Mouse (Mus musculus): Measurements from ENCODE around the gene Gm29735. TPM values are rescaled to one million over a fixed set of nuclear protein-coding genes. Genes with fewer than 3 reads are reported as not detected.
"Not testable (repeated sequence)": the region's sequence is repeated elsewhere in the genome, so short reads cannot be mapped to it uniquely, and the experiment has no call there.

Gene Gm29735
- polyA plus RNA-seq, 1 experiment = not detected

DNA sequence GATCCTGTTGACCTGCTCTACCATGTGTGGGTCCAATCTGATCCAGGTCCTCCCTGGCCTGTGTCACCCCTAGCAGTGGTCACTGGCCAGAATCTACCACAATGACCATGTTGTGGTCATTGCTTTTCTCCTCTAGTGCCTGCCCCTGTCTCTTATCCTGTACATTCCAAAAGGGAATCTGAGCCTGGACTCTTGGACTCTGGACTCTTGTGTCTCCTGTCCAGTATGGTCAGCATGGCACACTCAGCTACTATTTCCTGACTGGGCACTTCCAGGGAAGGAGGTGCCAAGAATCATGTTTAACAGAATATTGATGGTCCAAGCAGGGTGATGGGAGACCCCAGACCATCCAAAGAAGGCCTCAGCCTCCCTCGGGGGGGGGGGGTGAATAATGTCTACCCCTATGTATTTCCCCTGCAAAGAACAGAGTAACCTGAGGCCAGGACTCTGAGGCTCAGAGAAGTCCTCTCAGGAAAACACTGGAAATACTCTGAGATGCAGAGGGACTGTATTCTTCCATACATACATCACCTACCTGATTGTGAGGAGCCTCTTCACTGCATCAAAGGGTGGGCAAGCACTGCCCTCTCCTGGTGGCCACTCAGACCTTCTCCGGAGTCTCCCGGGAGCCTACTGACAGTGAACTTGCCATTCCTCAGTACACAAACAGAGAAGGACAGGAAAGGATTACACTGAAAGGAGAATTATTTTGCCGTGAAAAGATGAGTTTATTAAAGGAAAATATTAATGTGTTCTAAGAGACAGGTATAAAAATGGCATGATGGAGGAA is 22.5 kb downstream of the Gm29735 start:
- no peak for DNase-seq
- Histone ChIP-seq H3K36me3 (ENCODE audit: control insufficient read depth, insufficient read depth, low read length) (no peaks in the 10 kb centered on the region), H3K27ac (ENCODE audit: control insufficient read depth, insufficient read depth, low read length) (no peak overlapping the region), H3K27me3 (ENCODE audit: control insufficient read depth, insufficient read depth, low read length) (no peaks in the 10 kb centered on the region), H3K4me3 (ENCODE audit: control insufficient read depth, insufficient read depth, low read length) (no peak overlapping the region), H3K4me1 (replicated peaks; ENCODE audit: control insufficient read depth, insufficient read depth, low read length) (no peaks in the 10 kb centered on the region)
- TF ChIP-seq POLR2A (IDR thresholded peaks at IDR 0.05; ENCODE audit: control insufficient read depth, extremely low read depth, insufficient read depth, low read length, poor library complexity) = no peak
- no peak for TF ChIP-seq CTCF (IDR thresholded peaks at IDR 0.05; ENCODE audit: borderline replicate concordance, control insufficient read depth, extremely low read depth, insufficient read depth, low read length, poor library complexity)
- 64% methylated on average over 4 of the region's 4 CpGs for WGBS

GRCm38 (mm10) chr7:142128843-142129242 is 28.1 kb downstream of the Gm29735 start:
- no peaks in the 10 kb centered on the region for H3K4me1 ChIP-seq (replicated peaks; ENCODE audit: control insufficient read depth, insufficient read depth, low read length)
- WGBS = 59% methylated on average over 4 of the region's 4 CpGs
- H3K36me3 ChIP-seq (ENCODE audit: control insufficient read depth, insufficient read depth, low read length) = no peaks in the 10 kb centered on the region
- H3K4me3 ChIP-seq (ENCODE audit: control insufficient read depth, insufficient read depth, low read length) = no peak overlapping the region
- no peaks in the 10 kb centered on the region for H3K27me3 ChIP-seq (ENCODE audit: control insufficient read depth, insufficient read depth, low read length)
- TF ChIP-seq CTCF (IDR thresholded peaks at IDR 0.05; ENCODE audit: borderline replicate concordance, control insufficient read depth, extremely low read depth, insufficient read depth, low read length, poor library complexity) (no peak), POLR2A (IDR thresholded peaks at IDR 0.05; ENCODE audit: control insufficient read depth, extremely low read depth, insufficient read depth, low read length, poor library complexity) (no peak)
- DNase-seq = no peak
- H3K27ac ChIP-seq (ENCODE audit: control insufficient read depth, insufficient read depth, low read length) = no peak overlapping the region

DNA sequence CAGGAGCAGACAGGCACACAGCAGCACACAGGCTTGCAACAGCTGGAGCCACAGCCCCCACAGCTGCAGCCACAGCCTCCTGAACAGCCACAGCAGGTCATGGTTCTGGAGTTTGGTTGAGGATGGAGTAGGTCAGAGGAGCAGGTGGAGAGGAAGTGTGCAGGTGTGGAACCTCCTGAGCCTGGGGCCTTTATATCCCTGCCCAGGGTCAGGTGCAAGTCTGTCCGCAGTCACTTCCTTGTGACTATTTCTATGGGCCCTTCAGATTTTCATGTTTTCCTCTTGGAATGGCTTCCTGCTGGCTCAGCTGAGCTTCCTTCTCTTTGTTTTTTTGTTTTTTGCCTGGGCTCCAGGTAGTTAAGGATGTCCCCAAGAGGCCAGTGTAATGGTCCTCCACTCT is 36.3 kb downstream of the Gm29735 start, which contains the start of gene Gm45618:
Gene Gm45618 (minus strand): TSS at position 101 of the 400 bp plus-strand sequence.
- H3K27ac ChIP-seq (ENCODE audit: control insufficient read depth, insufficient read depth, low read length); H3K4me3 ChIP-seq (ENCODE audit: control insufficient read depth, insufficient read depth, low read length); H3K4me1 ChIP-seq (replicated peaks; ENCODE audit: control insufficient read depth, insufficient read depth, low read length); H3K27me3 ChIP-seq (ENCODE audit: control insufficient read depth, insufficient read depth, low read length); DNase-seq; H3K36me3 ChIP-seq (ENCODE audit: control insufficient read depth, insufficient read depth, low read length): not testable (repeated sequence)
- WGBS = 96% methylated on average over 1 of the region's 1 CpGs

DNA sequence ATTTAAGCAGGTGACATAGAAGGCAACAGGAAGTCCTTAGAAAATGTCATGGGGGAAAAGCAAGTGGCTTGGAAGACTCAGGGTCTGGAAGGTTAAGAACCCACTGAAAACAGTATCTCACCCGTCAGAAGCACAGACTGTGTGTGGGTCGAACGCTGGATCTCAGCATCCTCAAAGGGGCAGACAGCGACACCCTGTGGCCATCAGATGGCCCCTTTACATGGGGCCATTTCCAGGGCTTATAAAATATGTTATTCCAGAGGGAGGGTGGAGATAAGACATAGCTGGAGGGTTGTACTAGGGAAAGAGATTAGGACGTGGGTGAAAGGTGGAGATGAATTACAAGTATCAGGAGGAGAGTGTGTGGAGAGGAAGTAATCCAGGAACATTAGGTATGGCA is 37.3 kb downstream of the Gm29735 start:
- H3K4me1 ChIP-seq (replicated peaks; ENCODE audit: control insufficient read depth, insufficient read depth, low read length) = no peaks in the 10 kb centered on the region
- WGBS = 26% methylated on average over 5 of the region's 5 CpGs
- DNase-seq = no peak
- H3K27ac ChIP-seq (ENCODE audit: control insufficient read depth, insufficient read depth, low read length) = no peak overlapping the region
- H3K4me3 ChIP-seq (ENCODE audit: control insufficient read depth, insufficient read depth, low read length) = no peak overlapping the region
- no peaks in the 10 kb centered on the region for H3K36me3 ChIP-seq (ENCODE audit: control insufficient read depth, insufficient read depth, low read length)
- no peaks in the 10 kb centered on the region for H3K27me3 ChIP-seq (ENCODE audit: control insufficient read depth, insufficient read depth, low read length)
- TF ChIP-seq POLR2A (IDR thresholded peaks at IDR 0.05; ENCODE audit: control insufficient read depth, extremely low read depth, insufficient read depth, low read length, poor library complexity) = no peak
- TF ChIP-seq CTCF (IDR thresholded peaks at IDR 0.05; ENCODE audit: borderline replicate concordance, control insufficient read depth, extremely low read depth, insufficient read depth, low read length, poor library complexity) = no peak

Other genes starting within 250 kb of the Gm29735 start
- gene Tollip, start 238.6 kb downstream of the Gm29735 start, polyA plus RNA-seq (2012; rRNA removed) = 131 and 134 TPM in 2 replicates
- 0.27 and 0.40 TPM in 2 replicates for gene Brsk2, start 207.4 kb downstream of the Gm29735 start, polyA plus RNA-seq (2012; rRNA removed)
- 62.6 and 73.5 TPM in 2 replicates for gene Mob2, start 96.0 kb downstream of the Gm29735 start, polyA plus RNA-seq (2012; rRNA removed)
- 0.98 and 4.0 TPM in 2 replicates for gene Dusp8, start 61.3 kb downstream of the Gm29735 start, polyA plus RNA-seq (2012; rRNA removed)
- not detected in 2 replicates for gene Gm45618, start 36.4 kb downstream of the Gm29735 start, polyA plus RNA-seq (2012; rRNA removed)
- gene Gm39115, start 21.1 kb downstream of the Gm29735 start, polyA plus RNA-seq (2012; rRNA removed) = not detected in 2 replicates
- not detected in 2 replicates for gene Gm45337, start 12.5 kb downstream of the Gm29735 start, polyA plus RNA-seq (2012; rRNA removed)
- not detected in 2 replicates for gene Gm4553, start 8.6 kb upstream of the Gm29735 start, polyA plus RNA-seq (2012; rRNA removed)
- gene Krtap5-2, start 18.9 kb upstream of the Gm29735 start, polyA plus RNA-seq (2012; rRNA removed) = not detected in 2 replicates
- gene Gm10153, start 33.3 kb upstream of the Gm29735 start, polyA plus RNA-seq (2012; rRNA removed) = not detected in 2 replicates
- not detected in 2 replicates for gene Krtap5-3, start 44.3 kb upstream of the Gm29735 start, polyA plus RNA-seq (2012; rRNA removed)
- not detected in 2 replicates for gene Gm7579, start 54.7 kb upstream of the Gm29735 start, polyA plus RNA-seq (2012; rRNA removed)
- not detected in 2 replicates for gene Krtap5-5, start 72.9 kb upstream of the Gm29735 start, polyA plus RNA-seq (2012; rRNA removed)
- gene Gm40460, start 84.0 kb upstream of the Gm29735 start, polyA plus RNA-seq (2012; rRNA removed) = 0.19 TPM in 1 of 2 replicates, not detected in the other
- gene Gm2431, start 101.2 kb upstream of the Gm29735 start, polyA plus RNA-seq (2012; rRNA removed) = not detected in 2 replicates
- not detected in 2 replicates for gene Gm4559, start 117.2 kb upstream of the Gm29735 start, polyA plus RNA-seq (2012; rRNA removed)
- gene Krtap5-1, start 140.0 kb upstream of the Gm29735 start, polyA plus RNA-seq (2012; rRNA removed) = not detected in 2 replicates
- gene Krtap5-4, start 146.4 kb upstream of the Gm29735 start, polyA plus RNA-seq (2012; rRNA removed) = not detected in 2 replicates
- gene Ifitm10, start 216.6 kb upstream of the Gm29735 start, polyA plus RNA-seq (2012; rRNA removed) = 10.8 and 14.8 TPM in 2 replicates
- gene Gm49369, start 225.6 kb upstream of the Gm29735 start, polyA plus RNA-seq (2012; rRNA removed) = 0.23 and 0.31 TPM in 2 replicates
- 762 and 992 TPM in 2 replicates for gene Ctsd, start 230.9 kb upstream of the Gm29735 start, polyA plus RNA-seq (2012; rRNA removed)

Data from thymus, adult 2 months (tissue).